Comparison of ENCODE assay signal across 8 mouse cellular contexts in the genomic region with DNA sequence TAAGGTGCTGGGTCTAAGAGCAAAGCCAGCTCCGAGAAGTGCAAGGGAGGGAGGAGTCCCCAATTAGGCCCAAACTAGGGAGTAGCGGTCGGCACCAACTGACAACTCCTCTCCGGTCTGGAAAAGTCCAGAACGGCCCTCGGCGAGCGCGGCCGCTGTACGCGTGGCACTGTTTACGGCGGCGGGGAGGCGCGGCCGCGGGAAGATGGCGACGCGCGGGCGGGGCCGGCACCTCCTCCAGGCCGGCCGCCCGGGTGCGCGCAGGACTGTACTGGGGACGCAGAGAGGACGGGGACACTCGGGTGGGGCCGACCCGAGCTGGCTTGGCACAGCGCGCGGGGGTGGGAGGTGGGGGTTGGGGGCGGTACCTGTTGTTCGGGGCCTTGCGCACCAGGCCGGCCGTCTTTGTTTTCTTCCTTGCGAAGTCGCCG. TPM values are rescaled to one million over a fixed set of nuclear protein-coding genes. Genes with fewer than 3 reads are reported as not detected.
DNase-seq lines count a peak whose midpoint lies in the region; ATAC-seq lines count a peak whose summit lies in the region.

No protein-coding gene starts in this region.

- ATAC-seq in intestine, embryonic 16.5 days, result peak; percentile 22
- ATAC-seq in liver, embryonic 16.5 days (ENCODE audit: low read depth), result peak; percentile 27
- ATAC-seq in neural tube, embryonic 14.5 days (ENCODE audit: low read depth), result peak; percentile 24

- H3K27me3 ChIP-seq in intestine, embryonic 16.5 days (replicated peaks; ENCODE audit: control insufficient read depth, insufficient read depth, low read length), result no peaks in the 10 kb centered on the region
- no peaks in the 10 kb centered on the region for H3K27me3 ChIP-seq in liver, embryonic 16.5 days (ENCODE audit: control insufficient read depth, insufficient read depth, low read depth, low read length)
- no peaks in the 10 kb centered on the region for H3K27me3 ChIP-seq in neural tube, embryonic 14.5 days (ENCODE audit: control insufficient read depth, insufficient read depth, low read length)

- no peaks in the 10 kb centered on the region for H3K9me3 ChIP-seq in intestine, embryonic 16.5 days (ENCODE audit: control insufficient read depth, low read length)
- no peaks in the 10 kb centered on the region for H3K9me3 ChIP-seq in liver, embryonic 16.5 days (replicated peaks; ENCODE audit: control insufficient read depth, low read length)
- no peaks in the 10 kb centered on the region for H3K9me3 ChIP-seq in neural tube, embryonic 14.5 days (ENCODE audit: control insufficient read depth, low read length)

- peak overlapping the region; percentile 94 for H3K27ac ChIP-seq in intestine, embryonic 16.5 days (ENCODE audit: low read length)
- peak overlapping the region; percentile 92 for H3K27ac ChIP-seq in liver, embryonic 16.5 days (ENCODE audit: low read length)
- H3K27ac ChIP-seq in neural tube, embryonic 14.5 days (ENCODE audit: low read depth, low read length), result peak overlapping the region; percentile 87

- peak overlapping the region; percentile 76 for H3K4me2 ChIP-seq in intestine, embryonic 16.5 days (ENCODE audit: low read depth, low read length)
- peak overlapping the region; percentile 99 for H3K4me2 ChIP-seq in liver, embryonic 16.5 days (ENCODE audit: low read depth, low read length)
- peak overlapping the region; percentile 79 for H3K4me2 ChIP-seq in neural tube, embryonic 14.5 days (ENCODE audit: low read depth, low read length)

- H3K9ac ChIP-seq in intestine, embryonic 16.5 days (ENCODE audit: low read depth, low read length), result peak overlapping the region; percentile 90
- peak overlapping the region; percentile 68 for H3K9ac ChIP-seq in liver, embryonic 16.5 days (ENCODE audit: low read depth, low read length)
- peak overlapping the region; percentile 90 for H3K9ac ChIP-seq in neural tube, embryonic 14.5 days (replicated peaks; ENCODE audit: low read depth, low read length)

- under 1% methylated on average over 46 of the region's 46 CpGs for WGBS in intestine, embryonic 16.5 days
- whole genome bisulfite sequencing in liver, embryonic 16.5 days (ENCODE audit: insufficient replicate concordance), result under 1% methylated on average over 38 of the region's 46 CpGs
- under 1% methylated on average over 34 of the region's 46 CpGs for WGBS in neural tube, embryonic 14.5 days

- peak; percentile 41 to 52 for DNase-seq in layer of hippocampus, postnatal 10 days (ENCODE audit: low spot score in 2 of 2)
- no peak for DNase-seq in layer of hippocampus, adult 11-12 months (ENCODE audit: low spot score)
- peak; percentile 50 to 62 for DNase-seq in cerebellum, postnatal 36 days
- peak; percentile 79 for DNase-seq in gastrocnemius, postnatal 25 days
- DNase-seq in thymus, postnatal 25 days, result peak; percentile 43

- H3K4me3 ChIP-seq in intestine, embryonic 16.5 days (ENCODE audit: low read length), result peak overlapping the region; percentile 96
- H3K4me3 ChIP-seq in liver, embryonic 16.5 days (ENCODE audit: low read depth, low read length), result peak overlapping the region; percentile 81
- H3K4me3 ChIP-seq in neural tube, embryonic 14.5 days (ENCODE audit: low read depth, low read length), result peak overlapping the region; percentile 94

- H3K4me1 ChIP-seq in intestine, embryonic 16.5 days (ENCODE audit: control insufficient read depth, insufficient read depth, low read length), result peaks cover 23% of the 10 kb centered on the region
- H3K4me1 ChIP-seq in liver, embryonic 16.5 days (ENCODE audit: control insufficient read depth, low read depth, low read length), result peaks cover 20% of the 10 kb centered on the region
- peaks cover 30% of the 10 kb centered on the region for H3K4me1 ChIP-seq in neural tube, embryonic 14.5 days (ENCODE audit: control insufficient read depth, insufficient read depth, low read length)

- H3K36me3 ChIP-seq in intestine, embryonic 16.5 days (ENCODE audit: control insufficient read depth, insufficient read depth, low read length), result no peaks in the 10 kb centered on the region
- H3K36me3 ChIP-seq in liver, embryonic 16.5 days (ENCODE audit: control insufficient read depth, insufficient read depth), result no peaks in the 10 kb centered on the region
- H3K36me3 ChIP-seq in neural tube, embryonic 14.5 days (ENCODE audit: control insufficient read depth, insufficient read depth, low read length), result peaks cover 8% of the 10 kb centered on the region; the same call in 1 of the 2 replicates

RNA-seq across cellular contexts. Expression of gene Mxd4, which starts 0.5 kb away (rescaled TPM):
- total RNA-seq in layer of hippocampus, postnatal 10 days (2021), result 10 to 100 TPM; 64.1 to 69.0 TPM
- 10 to 100 TPM; 27.2 to 43.3 TPM for total RNA-seq in gastrocnemius, postnatal 25 days (2021)
- 20.2 TPM in 2 replicates for polyA plus RNA-seq in intestine, embryonic 16.5 days (2015; fragmentation: Nextera tagmentation; extraction: Ambion mirVana)
- 6.6 and 7.6 TPM in 2 replicates for polyA plus RNA-seq in liver, embryonic 16.5 days (2015; fragmentation: Nextera tagmentation; extraction: Ambion mirVana)
- 26.7 and 36.2 TPM in 2 replicates for polyA plus RNA-seq in neural tube, embryonic 14.5 days (2014; fragmentation: Nextera tagmentation; extraction: Ambion mirVana)

RNA-seq across cellular contexts. Expression of gene Haus3, which starts 17.6 kb away (rescaled TPM):
- 1 to 10 TPM; 6.5 to 8.9 TPM for total RNA-seq in layer of hippocampus, postnatal 10 days (2021)
- total RNA-seq in gastrocnemius, postnatal 25 days (2021), result 1 to 10 TPM; 3.4 to 3.7 TPM
- polyA plus RNA-seq in intestine, embryonic 16.5 days (2015; fragmentation: Nextera tagmentation; extraction: Ambion mirVana), result 23.9 and 25.7 TPM in 2 replicates
- 19.8 and 21.9 TPM in 2 replicates for polyA plus RNA-seq in liver, embryonic 16.5 days (2015; fragmentation: Nextera tagmentation; extraction: Ambion mirVana)
- polyA plus RNA-seq in neural tube, embryonic 14.5 days (2014; fragmentation: Nextera tagmentation; extraction: Ambion mirVana), result 12.3 and 12.7 TPM in 2 replicates

RNA-seq across cellular contexts. Expression of gene Poln, which starts 17.7 kb away (rescaled TPM):
- total RNA-seq in layer of hippocampus, postnatal 10 days (2021), result 1 to 10 TPM in 1 of 2 experiments, under 1 TPM in 1; 0.58 to 2.0 TPM
- under 1 TPM in 1 of 2 experiments, not detected in 1; 0.87 TPM for total RNA-seq in gastrocnemius, postnatal 25 days (2021)
- polyA plus RNA-seq in intestine, embryonic 16.5 days (2015; fragmentation: Nextera tagmentation; extraction: Ambion mirVana), result 0.23 and 0.24 TPM in 2 replicates
- 0.48 and 0.71 TPM in 2 replicates for polyA plus RNA-seq in liver, embryonic 16.5 days (2015; fragmentation: Nextera tagmentation; extraction: Ambion mirVana)
- 0.26 and 0.74 TPM in 2 replicates for polyA plus RNA-seq in neural tube, embryonic 14.5 days (2014; fragmentation: Nextera tagmentation; extraction: Ambion mirVana)
